Mouse (Mus musculus) kidney, adult 10 weeks (tissue): ENCODE data around the gene Ttc7b. TPM values are rescaled to one million over a fixed set of nuclear protein-coding genes. Genes with fewer than 3 reads are reported as not detected.

Experiments
- polyA plus RNA-seq: library from polyadenylated mRNA; stranded (reverse); fragments of 350-450 nt; fragmentation: Illumina TruSeq; extraction: RNeasy Lipid Tissue Mini Kit (QIAGEN cat#74804); gene quantifications from one replicate; pipeline ENCODE4 v1.2.3, GENCODE M21; 2014; ENCODE audit warnings: low read depth, low replicate concordance

Gene Ttc7b
- polyA plus RNA-seq: 17.9 TPM

GRCm38 (mm10) chr12:100520794-100521186, at the start of gene Ttc7b:
Gene Ttc7b (minus strand): TSS chr12:100520826.

Other genes starting within 250 kb of the Ttc7b start
- 4.9 TPM for gene Rps6ka5, start 206.2 kb upstream of the Ttc7b start, polyA plus RNA-seq